Mouse (Mus musculus) neural tube, embryonic 13.5 days (tissue): ENCODE data around the gene Gm20890. TPM values are rescaled to one million over a fixed set of nuclear protein-coding genes. Genes with fewer than 3 reads are reported as not detected.
"Not testable (repeated sequence)": the region's sequence is repeated elsewhere in the genome, so short reads cannot be mapped to it uniquely, and the experiment has no call there.

Experiments
- ATAC-seq: fragments of 200-750 bp; cut with Nextera tagmentation; 2 replicates; pipeline ENCODE4 v1.8.0; 2017; ENCODE audit warnings: low read depth, mild to moderate bottlenecking, moderate TSS enrichment, moderate library complexity
- H3K27ac ChIP-seq: fragments of 300-500 bp; sonication (generic); replicated peaks from 2 replicates; pipeline ENCODE4 v1.5.1; 2015; ENCODE audit warnings: moderate library complexity, mild to moderate bottlenecking, inconsistent platforms
- H3K27me3 ChIP-seq: fragments of 300-500 bp; sonication (generic); 2 replicates; pipeline ENCODE4 v1.6.1; 2015; ENCODE audit warnings: mild to moderate bottlenecking, inconsistent platforms
- H3K36me3 ChIP-seq: fragments of 300-500 bp; sonication (generic); 2 replicates; pipeline ENCODE4 v1.6.1; 2015; ENCODE audit warnings: mild to moderate bottlenecking, inconsistent platforms
- H3K4me1 ChIP-seq: fragments of 300-500 bp; sonication (generic); replicated peaks from 2 replicates; pipeline ENCODE4 v1.6.1; 2015; ENCODE audit warnings: inconsistent platforms
- H3K4me2 ChIP-seq: fragments of 300-500 bp; sonication (generic); 2 replicates; pipeline ENCODE4 v1.6.1; 2015; ENCODE audit warnings: inconsistent platforms, mild to moderate bottlenecking, moderate library complexity
- H3K4me3 ChIP-seq: fragments of 300-500 bp; sonication (generic); 2 replicates; pipeline ENCODE4 v1.5.1; 2015; ENCODE audit warnings: mild to moderate bottlenecking, inconsistent platforms
- H3K9ac ChIP-seq: fragments of 300-500 bp; sonication (generic); 2 replicates; pipeline ENCODE4 v1.6.1; 2015; ENCODE audit warnings: moderate library complexity, mild to moderate bottlenecking, inconsistent platforms
- H3K9me3 ChIP-seq: fragments of 300-500 bp; sonication (generic); 2 replicates; pipeline ENCODE4 v1.6.1; 2016; ENCODE audit warnings: inconsistent platforms
- WGBS: fragments of 180-500 bp; shearing (Covaris S2); methylation state at CpG from one replicate; pipeline ENCODE4 v1.1.7; 2015; 5-methylcytosine and 5-hydroxymethylcytosine counted together
- polyA plus RNA-seq: library from polyadenylated mRNA; unstranded; fragments of >200 nt; fragmentation: Nextera tagmentation; extraction: Ambion mirVana; gene quantifications from 2 replicates; pipeline ENCODE4 v1.2.1, GENCODE M21; 2015

The Gm20890 gene
- not detected in 2 replicates for polyA plus RNA-seq

- H3K27me3 ChIP-seq, H3K9me3 ChIP-seq, H3K9ac ChIP-seq, H3K4me2 ChIP-seq, H3K27ac ChIP-seq, H3K4me3 ChIP-seq, ATAC-seq, H3K36me3 ChIP-seq, H3K4me1 ChIP-seq: not testable (repeated sequence)
- no CpG with 5 or more reads among the region's 5 CpGs for WGBS
These were observed at the start of gene Gm20890 for GRCm38 (mm10) chrY:26776699-26777098. TSS of gene Gm20890 (minus strand) at chrY:26776799.
